Mouse (Mus musculus) lung, postnatal 0 days (tissue): Measurements from ENCODE around the gene Dnaja2. TPM values are rescaled to one million over a fixed set of nuclear protein-coding genes. Genes with fewer than 3 reads are reported as not detected.

ENCODE experiments used
- ATAC-seq: fragments of 200-750 bp; cut with Nextera tagmentation; 2 replicates; pipeline ENCODE4 v1.8.0; 2017; ENCODE audit warnings: moderate library complexity
- DNase-seq: peaks from one replicate; pipeline ENCODE4 v3.0.0-alpha.2; 2016; ENCODE audit warnings: low spot score
- H3K27ac ChIP-seq: fragments of 300-500 bp; sonication (generic); 2 replicates; pipeline ENCODE4 v1.5.1; 2014; ENCODE audit warnings: antibody characterized with exemption, mild to moderate bottlenecking, low read length, mixed read lengths
- H3K27me3 ChIP-seq: fragments of 300-500 bp; sonication (generic); replicated peaks from 2 replicates; pipeline ENCODE4 v1.6.1; 2014; ENCODE audit warnings: low read length, mixed read lengths; ENCODE audit not compliant: insufficient read depth
- H3K36me3 ChIP-seq: fragments of 300-500 bp; sonication (generic); 2 replicates; pipeline ENCODE4 v1.6.1; 2014; ENCODE audit warnings: low read length, mixed read lengths; ENCODE audit not compliant: insufficient read depth
- H3K4me1 ChIP-seq: fragments of 300-500 bp; sonication (generic); 2 replicates; pipeline ENCODE4 v1.6.1; 2014; ENCODE audit warnings: antibody characterized with exemption, low read depth, low read length, mixed read lengths; ENCODE audit not compliant: insufficient read depth
- H3K4me2 ChIP-seq: fragments of 300-500 bp; sonication (generic); replicated peaks from 2 replicates; pipeline ENCODE4 v1.6.1; 2014; ENCODE audit warnings: low read depth, mild to moderate bottlenecking, low read length, moderate library complexity, mixed read lengths
- H3K4me3 ChIP-seq: fragments of 300-500 bp; sonication (generic); 2 replicates; pipeline ENCODE4 v1.5.1; 2014; ENCODE audit warnings: low read depth, low read length
- H3K9ac ChIP-seq: fragments of 300-500 bp; sonication (generic); replicated peaks from 2 replicates; pipeline ENCODE4 v1.6.1; 2014; ENCODE audit warnings: low read depth, mild to moderate bottlenecking
- H3K9me3 ChIP-seq: fragments of 300-500 bp; sonication (generic); 2 replicates; pipeline ENCODE4 v1.6.1; 2016; ENCODE audit warnings: low read length, mixed read lengths
- CTCF ChIP-seq: IDR thresholded peaks from 2 replicates; pipeline ENCODE4 v1.5.1; 2016; ENCODE audit warnings: antibody characterized with exemption, mild to moderate bottlenecking
- EP300 ChIP-seq: IDR thresholded peaks from 2 replicates; pipeline ENCODE4 v1.6.1; 2016; ENCODE audit warnings: antibody characterized with exemption, mild to moderate bottlenecking, control low read depth
- WGBS: fragments of 180-500 bp; shearing (Covaris S2); extraction: QIAGEN DNeasy Blood & Tissue Kit; methylation state at CpG from one replicate; pipeline ENCODE4 v1.1.7; 2014; 5-methylcytosine and 5-hydroxymethylcytosine counted together
- polyA plus RNA-seq: library from polyadenylated mRNA; unstranded; fragments of >200 nt; fragmentation: Nextera tagmentation; extraction: Ambion mirVana; gene quantifications from 2 replicates; pipeline ENCODE4 v1.2.1, GENCODE M21; 2015

Dnaja2 gene
- polyA plus RNA-seq, 1 experiment from 2014 or later = 95.7 TPM

GRCm38 (mm10) chr8:85597413-85598191 is 42.5 kb upstream of the Dnaja2 start:
- peak; percentile 54 for DNase-seq
- 47% methylated on average over 8 of the region's 8 CpGs for WGBS
- no peak overlapping the region for H3K27ac ChIP-seq
- H3K27me3 ChIP-seq = no peaks in the 10 kb centered on the region
- no peak overlapping the region for H3K9ac ChIP-seq
- no peak for TF ChIP-seq EP300
- TF ChIP-seq CTCF = no peak
- H3K9me3 ChIP-seq = no peaks in the 10 kb centered on the region
- H3K36me3 ChIP-seq = no peaks in the 10 kb centered on the region
- H3K4me2 ChIP-seq = no peak overlapping the region
- H3K4me3 ChIP-seq = no peak overlapping the region
- no peaks in the 10 kb centered on the region for H3K4me1 ChIP-seq
- peak; percentile 37; the same call in 1 of the 2 replicates for ATAC-seq

- peak; percentile 69; the same call in 1 of the 2 replicates for ATAC-seq
- no peaks in the 10 kb centered on the region for H3K4me1 ChIP-seq
- DNase-seq = peak; percentile 45
- TF ChIP-seq CTCF = no peak
- TF ChIP-seq EP300 = no peak
- no peak overlapping the region for H3K4me3 ChIP-seq
- H3K36me3 ChIP-seq = no peaks in the 10 kb centered on the region
- no peak overlapping the region for H3K9ac ChIP-seq
- no peaks in the 10 kb centered on the region for H3K9me3 ChIP-seq
- H3K27me3 ChIP-seq = no peaks in the 10 kb centered on the region
- H3K27ac ChIP-seq = no peak overlapping the region
- peak overlapping the region; percentile 17; the same call in 1 of the 2 replicates for H3K4me2 ChIP-seq
- 14% methylated on average over 6 of the region's 6 CpGs for WGBS
Observed at GRCm38 (mm10) chr8:85595391-85595790, 40.2 kb upstream of the Dnaja2 start.

- H3K4me1 ChIP-seq = no peaks in the 10 kb centered on the region
- DNase-seq (no peak), ATAC-seq (no peak)
- H3K9me3 ChIP-seq = no peaks in the 10 kb centered on the region
- no peak overlapping the region for H3K4me2 ChIP-seq
- TF ChIP-seq CTCF (no peak), EP300 (no peak)
- H3K36me3 ChIP-seq = no peaks in the 10 kb centered on the region
- H3K9ac ChIP-seq = no peak overlapping the region
- no peak overlapping the region for H3K4me3 ChIP-seq
- no peak overlapping the region for H3K27ac ChIP-seq
- H3K27me3 ChIP-seq = no peaks in the 10 kb centered on the region
- 55% methylated on average over 3 of the region's 3 CpGs for WGBS
Observed at GRCm38 (mm10) chr8:85594983-85595382, 39.8 kb upstream of the Dnaja2 start.

GRCm38 (mm10) chr8:85593324-85593723 is 38.2 kb upstream of the Dnaja2 start:
- H3K4me3 ChIP-seq = no peak overlapping the region
- H3K36me3 ChIP-seq = no peaks in the 10 kb centered on the region
- ATAC-seq = peak; percentile 69
- H3K27ac ChIP-seq = no peak overlapping the region; the same call in 1 of the 2 replicates
- WGBS = 43% methylated on average over 3 of the region's 3 CpGs
- H3K9ac ChIP-seq = no peak overlapping the region
- no peaks in the 10 kb centered on the region for H3K4me1 ChIP-seq
- TF ChIP-seq CTCF (no peak), EP300 (peak; percentile 47)
- H3K4me2 ChIP-seq = no peak overlapping the region
- no peaks in the 10 kb centered on the region for H3K9me3 ChIP-seq
- DNase-seq = peak; percentile 64
- no peaks in the 10 kb centered on the region for H3K27me3 ChIP-seq

- 48% methylated on average over 1 of the region's 1 CpGs for WGBS
- H3K4me2 ChIP-seq = no peak overlapping the region
- no peaks in the 10 kb centered on the region for H3K36me3 ChIP-seq
- ATAC-seq (no peak; the same call in 1 of the 2 replicates), DNase-seq (peak; percentile 17)
- H3K27me3 ChIP-seq = no peaks in the 10 kb centered on the region
- TF ChIP-seq CTCF = no peak
- peak; percentile 39; the same call in 1 of the 2 replicates for TF ChIP-seq EP300
- no peaks in the 10 kb centered on the region for H3K9me3 ChIP-seq
- H3K4me3 ChIP-seq = no peak overlapping the region
- H3K9ac ChIP-seq = no peak overlapping the region
- no peaks in the 10 kb centered on the region for H3K4me1 ChIP-seq
- H3K27ac ChIP-seq = no peak overlapping the region
Observed at GRCm38 (mm10) chr8:85591532-85591931, 36.4 kb upstream of the Dnaja2 start.

- no peak for ATAC-seq
- H3K4me2 ChIP-seq = no peak overlapping the region
- H3K27ac ChIP-seq = no peak overlapping the region
- 20% methylated on average over 1 of the region's 1 CpGs for WGBS
- H3K9ac ChIP-seq = no peak overlapping the region
- DNase-seq = peak; percentile 50
- H3K27me3 ChIP-seq = no peaks in the 10 kb centered on the region
- H3K36me3 ChIP-seq = no peaks in the 10 kb centered on the region
- H3K4me3 ChIP-seq = no peak overlapping the region
- no peaks in the 10 kb centered on the region for H3K9me3 ChIP-seq
- H3K4me1 ChIP-seq = no peaks in the 10 kb centered on the region
- TF ChIP-seq EP300 (peak; percentile 34; the same call in 1 of the 2 replicates), CTCF (no peak)
Observed at GRCm38 (mm10) chr8:85590258-85590657, 35.1 kb upstream of the Dnaja2 start.
